Mouse (Mus musculus) activated CD4-positive, CD25-positive, alpha-beta regulatory T cell, adult 4 months (primary cell): Measurements from ENCODE around the gene Ap2a1. TPM values are rescaled to one million over a fixed set of nuclear protein-coding genes. Genes with fewer than 3 reads are reported as not detected.

Experiments used
- ATAC-seq: one replicate; pipeline ENCODE4 v1.8.0; 2017
- polyA plus RNA-seq, 2 experiments: library from polyadenylated mRNA; unstranded; fragments of 100-300 nt; shearing (Covaris generic); gene quantifications; one replicate each; pipeline ENCODE4 v1.2.1; 2017

The Ap2a1 gene
- polyA plus RNA-seq, 2 experiments from 2014 or later: 6.8 to 8.0 TPM

GRCm38 (mm10) chr7:44863982-44864494, 65.3 kb downstream of the Ap2a1 start:
- ATAC-seq: no peak

- ATAC-seq: no peak
Observed at GRCm38 (mm10) chr7:44863210-44863609, 66.1 kb downstream of the Ap2a1 start.

GRCm38 (mm10) chr7:44862434-44862833, 66.9 kb downstream of the Ap2a1 start:
- no peak for ATAC-seq

GRCm38 (mm10) chr7:44861429-44861816, 67.9 kb downstream of the Ap2a1 start:
- no peak for ATAC-seq

- ATAC-seq: no peak
Observed at GRCm38 (mm10) chr7:44860576-44861428, 68.5 kb downstream of the Ap2a1 start.

- ATAC-seq: no peak
Observed at GRCm38 (mm10) chr7:44859896-44860295, 69.4 kb downstream of the Ap2a1 start.

GRCm38 (mm10) chr7:44857905-44858304, 71.4 kb downstream of the Ap2a1 start:
- no peak for ATAC-seq

- peak; percentile 47 for ATAC-seq
Observed at GRCm38 (mm10) chr7:44857042-44857552, 72.2 kb downstream of the Ap2a1 start, which contains the start of gene Pnkp. TSS of gene Pnkp (plus strand) at chr7:44857139.

- ATAC-seq: no peak
Observed at GRCm38 (mm10) chr7:44856265-44856916, 72.9 kb downstream of the Ap2a1 start.

- no peak for ATAC-seq
Observed at GRCm38 (mm10) chr7:44855036-44855435, 74.3 kb downstream of the Ap2a1 start.

- ATAC-seq: peak; percentile 57
Observed at GRCm38 (mm10) chr7:44854356-44855031, 74.8 kb downstream of the Ap2a1 start.

GRCm38 (mm10) chr7:44853596-44854355, 75.5 kb downstream of the Ap2a1 start:
- ATAC-seq: peak; percentile 5

- no peak for ATAC-seq
Observed at GRCm38 (mm10) chr7:44853065-44853464, 76.2 kb downstream of the Ap2a1 start.

GRCm38 (mm10) chr7:44852259-44853027, 76.9 kb downstream of the Ap2a1 start:
- ATAC-seq: no peak

- no peak for ATAC-seq
Observed at GRCm38 (mm10) chr7:44851625-44852234, 77.6 kb downstream of the Ap2a1 start.

- ATAC-seq: no peak
Observed at GRCm38 (mm10) chr7:44850789-44851624, 78.3 kb downstream of the Ap2a1 start.
